Mouse (Mus musculus): ENCODE measurements around the gene Usf1. TPM values are rescaled to one million over a fixed set of nuclear protein-coding genes. Genes with fewer than 3 reads are reported as not detected.

Usf1 gene
- polyA plus RNA-seq, 1 experiment from 2014 or later = 119 TPM

GRCm38 (mm10) chr1:171440025-171440725 lies 29.1 kb downstream of the Usf1 start:
- 0 out of 2 replicates have a peak, but pooled peaks cover 3% of the 10 kb centered on the region for H3K4me1 ChIP-seq
- H3K27ac ChIP-seq = 0 out of 2 replicates have a peak overlapping the region, but pooled peaks have one; percentile 36
- WGBS = 41% methylated on average over 9 of the region's 9 CpGs
- H3K9me3 ChIP-seq = 0 out of 2 replicates have a peak, but pooled peaks cover 6% of the 10 kb centered on the region
- ATAC-seq (ENCODE audit: insufficient number of reproducible peaks, insufficient read depth, low FRiP score, low TSS enrichment) = no peak
- H3K27me3 ChIP-seq = peaks cover 32% of the 10 kb centered on the region
- H3K9ac ChIP-seq = no peak overlapping the region
- no peaks in the 10 kb centered on the region for H3K36me3 ChIP-seq
- 0 out of 2 replicates have a peak overlapping the region, but pooled peaks have one; percentile 60 for H3K4me2 ChIP-seq (replicated peaks)
- no peak overlapping the region for H3K4me3 ChIP-seq

- no peaks in the 10 kb centered on the region for H3K36me3 ChIP-seq
- no peak for ATAC-seq (ENCODE audit: insufficient number of reproducible peaks, insufficient read depth, low FRiP score, low TSS enrichment)
- H3K9me3 ChIP-seq = 0 out of 2 replicates have a peak, but pooled peaks cover 6% of the 10 kb centered on the region
- H3K9ac ChIP-seq = no peak overlapping the region
- 49% methylated on average over 7 of the region's 7 CpGs for WGBS
- H3K4me2 ChIP-seq (replicated peaks) = no peak overlapping the region
- H3K27me3 ChIP-seq = peaks cover 26% of the 10 kb centered on the region
- H3K27ac ChIP-seq = no peak overlapping the region
- no peak overlapping the region for H3K4me3 ChIP-seq
- 0 out of 2 replicates have a peak, but pooled peaks cover 3% of the 10 kb centered on the region for H3K4me1 ChIP-seq
Measured at GRCm38 (mm10) chr1:171441466-171442412, 30.6 kb downstream of the Usf1 start.

DNA sequence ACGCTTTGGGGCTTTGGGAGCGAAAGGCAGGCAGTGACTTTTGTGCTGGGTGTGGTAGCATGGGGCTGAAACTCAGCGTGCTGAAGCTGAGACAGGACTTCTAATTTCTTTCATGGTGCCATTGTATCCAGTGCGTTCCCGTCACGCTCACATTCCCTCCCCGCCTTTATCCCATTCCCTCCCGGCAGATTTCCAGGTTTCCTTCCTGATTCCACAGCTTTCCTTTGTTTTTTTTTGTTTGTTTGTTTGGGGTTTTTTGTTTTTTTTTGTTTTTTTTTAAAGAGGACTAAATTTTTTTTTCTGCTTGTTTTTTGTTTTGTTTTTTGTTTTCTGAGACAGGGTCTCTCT lies 31.3 kb downstream of the Usf1 start:
- Histone ChIP-seq H3K9ac (no peak overlapping the region), H3K27ac (no peak overlapping the region), H3K36me3 (no peaks in the 10 kb centered on the region), H3K4me3 (no peak overlapping the region), H3K4me2 (replicated peaks) (no peak overlapping the region), H3K4me1 (0 out of 2 replicates have a peak, but pooled peaks cover 5% of the 10 kb centered on the region), H3K27me3 (peaks cover 20% of the 10 kb centered on the region), H3K9me3 (0 out of 2 replicates have a peak, but pooled peaks cover 6% of the 10 kb centered on the region)
- 62% methylated on average over 8 of the region's 8 CpGs for WGBS
- ATAC-seq (ENCODE audit: insufficient number of reproducible peaks, insufficient read depth, low FRiP score, low TSS enrichment) = no peak

DNA sequence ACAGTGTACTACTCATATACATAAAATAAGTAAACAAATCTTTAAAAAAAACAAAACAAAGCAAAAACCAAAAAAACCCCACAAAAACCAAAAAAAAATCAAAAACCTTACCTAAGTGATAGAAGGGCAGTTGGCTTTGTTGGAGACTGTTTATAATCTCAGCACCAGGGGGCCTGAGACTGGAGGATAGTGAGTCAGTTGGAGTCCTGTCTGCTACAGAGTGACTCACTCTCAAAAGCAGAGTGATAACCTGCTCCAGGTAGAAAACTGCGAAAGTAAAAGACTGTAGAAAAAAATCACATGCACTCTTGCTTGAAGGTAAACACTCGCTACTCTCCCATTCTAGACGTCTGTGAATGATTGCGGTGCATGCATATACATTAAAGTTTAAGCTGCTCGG lies 33.9 kb downstream of the Usf1 start:
- Histone ChIP-seq H3K9ac (no peak overlapping the region), H3K4me3 (no peak overlapping the region), H3K27me3 (peaks cover 4% of the 10 kb centered on the region), H3K27ac (no peak overlapping the region), H3K4me2 (replicated peaks) (no peak overlapping the region), H3K4me1 (0 out of 2 replicates have a peak, but pooled peaks cover 2% of the 10 kb centered on the region), H3K9me3 (0 out of 2 replicates have a peak, but pooled peaks cover 6% of the 10 kb centered on the region), H3K36me3 (no peaks in the 10 kb centered on the region)
- no peak for ATAC-seq (ENCODE audit: insufficient number of reproducible peaks, insufficient read depth, low FRiP score, low TSS enrichment)
- 86% methylated on average over 5 of the region's 5 CpGs for WGBS

- WGBS = 62% methylated on average over 7 of the region's 7 CpGs
- Histone ChIP-seq H3K27me3 (no peaks in the 10 kb centered on the region), H3K4me2 (replicated peaks) (no peak overlapping the region), H3K4me3 (no peak overlapping the region), H3K36me3 (no peaks in the 10 kb centered on the region), H3K9me3 (0 out of 2 replicates have a peak, but pooled peaks cover 6% of the 10 kb centered on the region), H3K4me1 (0 out of 2 replicates have a peak, but pooled peaks cover 2% of the 10 kb centered on the region), H3K9ac (no peak overlapping the region), H3K27ac (no peak overlapping the region)
- no peak for ATAC-seq (ENCODE audit: insufficient number of reproducible peaks, insufficient read depth, low FRiP score, low TSS enrichment)
Measured at GRCm38 (mm10) chr1:171446854-171447253, 35.7 kb downstream of the Usf1 start.

- Histone ChIP-seq H3K4me3 (no peak overlapping the region), H3K9me3 (0 out of 2 replicates have a peak, but pooled peaks cover 6% of the 10 kb centered on the region), H3K36me3 (no peaks in the 10 kb centered on the region), H3K9ac (no peak overlapping the region), H3K27me3 (no peaks in the 10 kb centered on the region), H3K27ac (no peak overlapping the region), H3K4me1 (0 out of 2 replicates have a peak, but pooled peaks cover 2% of the 10 kb centered on the region), H3K4me2 (replicated peaks) (no peak overlapping the region)
- WGBS = 53% methylated on average over 10 of the region's 10 CpGs
- ATAC-seq (ENCODE audit: insufficient number of reproducible peaks, insufficient read depth, low FRiP score, low TSS enrichment) = no peak
Measured at GRCm38 (mm10) chr1:171447692-171448091, 36.6 kb downstream of the Usf1 start.

GRCm38 (mm10) chr1:171450062-171450461 lies 38.9 kb downstream of the Usf1 start:
- no peak for ATAC-seq (ENCODE audit: insufficient number of reproducible peaks, insufficient read depth, low FRiP score, low TSS enrichment)
- WGBS = 79% methylated on average over 11 of the region's 11 CpGs

DNA sequence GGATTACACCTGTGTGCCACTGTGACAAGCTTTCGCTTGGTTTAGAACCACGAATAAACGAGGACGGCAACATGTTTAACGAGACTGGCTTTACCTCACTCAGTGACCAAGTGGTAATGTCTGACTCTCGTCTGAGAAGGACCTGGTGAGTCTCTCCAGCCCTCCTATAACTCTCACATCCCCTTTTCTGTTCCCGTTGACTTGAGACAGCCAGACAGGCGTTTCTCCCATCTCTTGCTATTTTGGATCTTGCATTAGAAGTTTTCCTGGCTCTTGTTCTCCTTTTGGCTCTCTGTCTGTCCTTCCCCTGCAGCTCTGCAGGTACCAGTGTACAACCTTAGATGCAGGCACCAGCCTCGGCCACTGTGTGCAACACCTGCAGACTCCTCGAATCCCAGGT lies 39.9 kb downstream of the Usf1 start:
- Histone ChIP-seq H3K27ac (no peak overlapping the region), H3K4me1 (0 out of 2 replicates have a peak, but pooled peaks cover 2% of the 10 kb centered on the region), H3K36me3 (no peaks in the 10 kb centered on the region), H3K27me3 (no peaks in the 10 kb centered on the region), H3K4me2 (replicated peaks) (no peak overlapping the region), H3K4me3 (no peak overlapping the region), H3K9ac (no peak overlapping the region), H3K9me3 (no peaks in the 10 kb centered on the region)
- WGBS = 84% methylated on average over 10 of the region's 10 CpGs
- ATAC-seq (ENCODE audit: insufficient number of reproducible peaks, insufficient read depth, low FRiP score, low TSS enrichment) = no peak

More at GRCm38 (mm10) chr1:171450062-171450461, 38.9 kb downstream of the Usf1 start:
- H3K4me1 ChIP-seq = 0 out of 2 replicates have a peak, but pooled peaks cover 2% of the 10 kb centered on the region
- no peak overlapping the region for H3K9ac ChIP-seq
- no peak overlapping the region for H3K27ac ChIP-seq
- H3K36me3 ChIP-seq = no peaks in the 10 kb centered on the region
- H3K4me3 ChIP-seq = no peak overlapping the region
- no peaks in the 10 kb centered on the region for H3K9me3 ChIP-seq
- H3K27me3 ChIP-seq = no peaks in the 10 kb centered on the region
- no peak overlapping the region for H3K4me2 ChIP-seq (replicated peaks)

DNA sequence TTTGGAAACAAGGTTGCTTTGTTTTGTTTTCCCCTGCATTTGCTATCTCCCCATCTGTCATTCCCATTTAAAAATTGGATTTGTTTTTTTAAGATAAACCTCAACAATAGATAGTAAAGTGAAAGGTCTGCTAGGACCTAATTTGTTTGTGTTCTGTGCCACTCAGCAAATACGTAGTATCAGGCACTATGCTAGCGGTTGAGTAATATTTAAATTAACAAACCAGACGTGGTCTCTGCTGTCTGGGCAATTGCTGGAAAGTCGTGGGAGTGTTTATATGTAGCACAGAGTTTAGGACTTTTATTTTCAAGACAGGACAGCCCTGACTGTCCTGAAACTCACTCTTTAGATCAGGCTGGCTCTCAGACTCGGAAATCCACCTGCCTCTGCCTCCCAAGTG lies 41.4 kb downstream of the Usf1 start:
- no peaks in the 10 kb centered on the region for H3K27me3 ChIP-seq
- no peak overlapping the region for H3K9ac ChIP-seq
- ATAC-seq (ENCODE audit: insufficient number of reproducible peaks, insufficient read depth, low FRiP score, low TSS enrichment) = no peak
- H3K4me2 ChIP-seq (replicated peaks) = no peak overlapping the region
- H3K27ac ChIP-seq = no peak overlapping the region
- 74% methylated on average over 5 of the region's 5 CpGs for WGBS
- no peaks in the 10 kb centered on the region for H3K4me1 ChIP-seq
- no peak overlapping the region for H3K4me3 ChIP-seq
- no peaks in the 10 kb centered on the region for H3K36me3 ChIP-seq
- no peaks in the 10 kb centered on the region for H3K9me3 ChIP-seq

DNA sequence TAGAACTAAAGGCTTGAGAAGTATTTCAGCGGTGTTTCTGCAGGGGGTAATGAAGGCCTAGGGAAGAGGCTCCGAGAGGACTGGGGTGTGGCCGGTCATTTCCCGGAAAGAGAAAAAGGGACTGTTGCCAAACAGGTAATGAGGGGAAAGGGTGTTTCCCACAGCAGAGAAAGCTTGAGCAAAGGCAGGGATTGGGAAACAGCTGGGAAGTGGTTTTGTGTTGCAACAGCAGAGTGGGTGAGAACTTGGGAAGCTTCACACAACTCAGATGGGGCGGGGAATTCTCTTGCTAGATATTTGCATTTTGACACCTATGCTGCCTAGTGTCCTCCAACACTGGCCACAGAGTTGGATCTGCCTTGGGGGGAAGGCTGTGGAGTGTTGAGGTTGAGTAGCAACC lies 41.8 kb downstream of the Usf1 start:
- H3K4me1 ChIP-seq = no peaks in the 10 kb centered on the region
- WGBS = 79% methylated on average over 5 of the region's 5 CpGs
- no peak overlapping the region for H3K9ac ChIP-seq
- H3K36me3 ChIP-seq = no peaks in the 10 kb centered on the region
- no peaks in the 10 kb centered on the region for H3K9me3 ChIP-seq
- H3K27me3 ChIP-seq = no peaks in the 10 kb centered on the region
- no peak overlapping the region for H3K4me2 ChIP-seq (replicated peaks)
- no peak overlapping the region for H3K4me3 ChIP-seq
- no peak overlapping the region for H3K27ac ChIP-seq
- no peak for ATAC-seq (ENCODE audit: insufficient number of reproducible peaks, insufficient read depth, low FRiP score, low TSS enrichment)

GRCm38 (mm10) chr1:171454926-171455325 lies 43.8 kb downstream of the Usf1 start:
- Histone ChIP-seq H3K4me2 (replicated peaks) (no peak overlapping the region), H3K9me3 (no peaks in the 10 kb centered on the region), H3K36me3 (no peaks in the 10 kb centered on the region), H3K27me3 (no peaks in the 10 kb centered on the region), H3K4me3 (no peak overlapping the region), H3K9ac (no peak overlapping the region), H3K4me1 (peaks cover 5% of the 10 kb centered on the region; the same call in 1 of the 2 replicates), H3K27ac (no peak overlapping the region)
- WGBS = 86% methylated on average over 6 of the region's 6 CpGs
- no peak for ATAC-seq (ENCODE audit: insufficient number of reproducible peaks, insufficient read depth, low FRiP score, low TSS enrichment)
